Mouse (Mus musculus) bone marrow, adult 2 months (tissue): ENCODE data around the gene Mef2c.
A peak's percentile ranks its signal among the peaks of the same experiment; 100 is the strongest.

Experiments
- CTCF ChIP-seq: fragments of 200-500 bp; IDR thresholded peaks from 2 replicates; pipeline ENCODE4 v1.5.1; 2011; ENCODE audit warnings: low read length, control low read depth; ENCODE audit not compliant: control insufficient read depth, insufficient read depth
- POLR2A ChIP-seq: fragments of 200-500 bp; IDR thresholded peaks from 2 replicates; pipeline ENCODE4 v1.6.1; 2011; ENCODE audit warnings: low read depth, mild to moderate bottlenecking, control low read depth, low read length, borderline replicate concordance; ENCODE audit not compliant: control insufficient read depth

DNA sequence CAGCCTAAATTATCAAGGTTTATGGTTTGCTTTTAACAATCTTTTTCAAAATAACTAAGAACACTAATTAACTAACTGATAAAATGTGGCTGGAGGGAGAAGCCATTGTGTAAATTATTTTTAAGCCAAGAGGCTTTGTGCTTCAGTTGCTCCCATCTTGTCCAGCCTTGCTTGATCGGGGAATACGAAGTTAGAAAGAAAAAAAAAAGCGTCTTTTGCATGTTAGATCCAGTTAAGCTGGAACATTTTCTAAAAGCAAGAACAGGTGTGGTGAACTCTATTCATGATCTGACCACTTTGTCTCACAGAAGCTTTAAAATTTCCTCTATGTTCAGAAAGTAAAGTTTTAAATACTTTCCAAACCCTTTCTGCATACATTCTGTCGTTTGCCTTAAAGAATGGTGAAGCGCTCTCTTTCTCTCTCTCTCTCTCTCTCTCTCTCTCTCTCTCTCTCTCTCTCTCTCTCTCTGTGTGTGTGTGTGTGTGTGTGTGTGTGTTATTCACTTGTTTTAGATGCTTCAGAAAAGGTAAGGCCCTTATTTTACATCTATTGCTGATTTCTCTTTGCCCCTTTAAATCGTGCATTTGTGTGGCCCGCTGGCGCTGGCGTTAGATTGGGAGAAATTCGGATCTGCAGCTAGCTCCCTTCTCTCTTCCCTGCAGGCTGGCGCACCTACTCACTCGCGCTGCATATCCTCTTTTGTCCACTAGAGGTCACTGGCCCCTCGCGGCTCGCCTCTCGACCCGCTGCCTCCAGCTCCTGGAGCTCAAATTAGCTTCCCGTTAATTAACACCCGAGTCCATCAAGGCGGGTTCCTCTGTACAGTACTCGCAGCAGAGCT, 210.9 kb downstream of the Mef2c start:
- TF ChIP-seq CTCF = peak; percentile 89
- no peak for TF ChIP-seq POLR2A
